8 mouse cellular contexts compared by ENCODE assay signal in genomic region chr7:143463865-143464415, GRCm38 (mm10). TPM values are rescaled to one million over a fixed set of nuclear protein-coding genes. Genes with fewer than 3 reads are reported as not detected.
A peak's percentile ranks its signal among the peaks of the same experiment; 100 is the strongest.
DNase-seq lines count a peak whose midpoint lies in the region; ATAC-seq and TF ChIP-seq lines count a peak whose summit lies in the region.

No protein-coding gene starts in this region.

- TF ChIP-seq CTCF in cerebellum, adult 2 months (IDR thresholded peaks at IDR 0.05; ENCODE audit: borderline replicate concordance, insufficient read depth, low read depth, low read length) = peak; percentile 88

- H3K9me3 ChIP-seq in intestine, embryonic 15.5 days = peaks cover 17% of the 10 kb centered on the region; the same call in 1 of the 2 replicates
- H3K9me3 ChIP-seq in limb, embryonic 12.5 days = peaks cover 29% of the 10 kb centered on the region
- peaks cover 11% of the 10 kb centered on the region for H3K9me3 ChIP-seq in neural tube, embryonic 11.5 days (ENCODE audit: control insufficient read depth, low read length)
- peaks cover 24% of the 10 kb centered on the region for H3K9me3 ChIP-seq in stomach, embryonic 16.5 days (replicated peaks; ENCODE audit: control insufficient read depth, low read length)

- WGBS in cerebellum, adult 2 months = 22% methylated on average over 11 of the region's 11 CpGs
- WGBS in intestine, embryonic 15.5 days = 33% methylated on average over 11 of the region's 11 CpGs
- WGBS in limb, embryonic 12.5 days = 32% methylated on average over 11 of the region's 11 CpGs
- WGBS in neural tube, embryonic 11.5 days = 37% methylated on average over 11 of the region's 11 CpGs
- WGBS in stomach, embryonic 16.5 days = 31% methylated on average over 11 of the region's 11 CpGs

- ATAC-seq in intestine, embryonic 15.5 days = no peak
- ATAC-seq in limb, embryonic 12.5 days (ENCODE audit: insufficient number of reproducible peaks, insufficient read depth, low FRiP score, low TSS enrichment, low read depth) = no peak
- no peak for ATAC-seq in neural tube, embryonic 11.5 days (ENCODE audit: insufficient read depth, low FRiP score, low TSS enrichment)
- no peak for ATAC-seq in stomach, embryonic 16.5 days (ENCODE audit: insufficient read depth, low FRiP score)

- TF ChIP-seq POLR2A in cerebellum, adult 2 months (IDR thresholded peaks at IDR 0.05; ENCODE audit: borderline replicate concordance, insufficient read depth, low read length) = no peak

- peaks cover 10% of the 10 kb centered on the region; the same call in 1 of the 2 replicates for H3K27me3 ChIP-seq in cerebellum, adult 2 months (ENCODE audit: control insufficient read depth, insufficient read depth, low read length)
- H3K27me3 ChIP-seq in intestine, embryonic 15.5 days (replicated peaks) = no peaks in the 10 kb centered on the region; the same call in 1 of the 2 replicates
- peaks cover 14% of the 10 kb centered on the region for H3K27me3 ChIP-seq in limb, embryonic 12.5 days
- 0 out of 2 replicates have a peak, but pooled peaks cover 4% of the 10 kb centered on the region for H3K27me3 ChIP-seq in neural tube, embryonic 11.5 days (ENCODE audit: control insufficient read depth, insufficient read depth, low read length)
- H3K27me3 ChIP-seq in stomach, embryonic 16.5 days (ENCODE audit: control insufficient read depth, insufficient read depth, low read length) = no peaks in the 10 kb centered on the region; the same call in 1 of the 2 replicates

- H3K4me1 ChIP-seq in cerebellum, adult 2 months (ENCODE audit: control insufficient read depth, insufficient read depth, low read length) = no peaks in the 10 kb centered on the region
- H3K4me1 ChIP-seq in intestine, embryonic 15.5 days (replicated peaks) = peaks cover 16% of the 10 kb centered on the region; the same call in 1 of the 2 replicates
- peaks cover 56% of the 10 kb centered on the region for H3K4me1 ChIP-seq in limb, embryonic 12.5 days (replicated peaks)
- H3K4me1 ChIP-seq in neural tube, embryonic 11.5 days (ENCODE audit: control insufficient read depth, insufficient read depth, low read length) = peaks cover 7% of the 10 kb centered on the region
- peaks cover 18% of the 10 kb centered on the region for H3K4me1 ChIP-seq in stomach, embryonic 16.5 days (ENCODE audit: control insufficient read depth, insufficient read depth, low read length)

- peak; percentile 80 to 86 for DNase-seq in left cerebral cortex, adult 18-20 months (ENCODE audit: low spot score in 2 of 2)
- no peak for DNase-seq in left cerebral cortex, adult 11 months (ENCODE audit: low spot score)
- peak; percentile 60 to 79 for DNase-seq in cerebellum, adult 2 months
- DNase-seq in gastrocnemius, postnatal 10 days = peak; percentile 87
- DNase-seq in neural tube, embryonic 11.5 days (ENCODE audit: low spot score) = peak; percentile 83

- H3K4me2 ChIP-seq in intestine, embryonic 15.5 days (replicated peaks) = 0 out of 2 replicates have a peak overlapping the region, but pooled peaks have one; percentile 28
- H3K4me2 ChIP-seq in limb, embryonic 12.5 days = peak overlapping the region; percentile 53
- H3K4me2 ChIP-seq in neural tube, embryonic 11.5 days (ENCODE audit: low read depth) = no peak overlapping the region
- 0 out of 2 replicates have a peak overlapping the region, but pooled peaks have one; percentile 72 for H3K4me2 ChIP-seq in stomach, embryonic 16.5 days (ENCODE audit: low read depth, low read length)

- no peak overlapping the region for H3K4me3 ChIP-seq in cerebellum, adult 2 months (replicated peaks; ENCODE audit: insufficient read depth, low read depth, low read length)
- no peak overlapping the region for H3K4me3 ChIP-seq in intestine, embryonic 15.5 days (replicated peaks)
- no peak overlapping the region for H3K4me3 ChIP-seq in limb, embryonic 12.5 days (replicated peaks)
- H3K4me3 ChIP-seq in neural tube, embryonic 11.5 days (ENCODE audit: low read depth, low read length) = no peak overlapping the region
- no peak overlapping the region for H3K4me3 ChIP-seq in stomach, embryonic 16.5 days (replicated peaks; ENCODE audit: low read length)

- H3K27ac ChIP-seq in cerebellum, adult 2 months (ENCODE audit: insufficient read depth, low read length) = no peak overlapping the region
- H3K27ac ChIP-seq in intestine, embryonic 15.5 days = peak overlapping the region; percentile 77
- H3K27ac ChIP-seq in limb, embryonic 12.5 days = peak overlapping the region; percentile 91
- H3K27ac ChIP-seq in neural tube, embryonic 11.5 days (ENCODE audit: low read depth, low read length) = no peak overlapping the region
- H3K27ac ChIP-seq in stomach, embryonic 16.5 days (ENCODE audit: low read length) = peak overlapping the region; percentile 67

- H3K36me3 ChIP-seq in intestine, embryonic 15.5 days = no peaks in the 10 kb centered on the region
- H3K36me3 ChIP-seq in limb, embryonic 12.5 days = peaks cover 9% of the 10 kb centered on the region; the same call in 1 of the 2 replicates
- H3K36me3 ChIP-seq in neural tube, embryonic 11.5 days (ENCODE audit: control insufficient read depth, insufficient read depth, low read length) = no peaks in the 10 kb centered on the region
- H3K36me3 ChIP-seq in stomach, embryonic 16.5 days (ENCODE audit: control insufficient read depth, insufficient read depth, low read length) = no peaks in the 10 kb centered on the region

- H3K9ac ChIP-seq in intestine, embryonic 15.5 days = no peak overlapping the region
- no peak overlapping the region for H3K9ac ChIP-seq in limb, embryonic 12.5 days (replicated peaks)
- H3K9ac ChIP-seq in neural tube, embryonic 11.5 days (ENCODE audit: low read length) = no peak overlapping the region
- H3K9ac ChIP-seq in stomach, embryonic 16.5 days (ENCODE audit: low read length) = peak overlapping the region; percentile 73; the same call in 1 of the 2 replicates

RNA-seq across cellular contexts. Expression of gene Cdkn1c, which starts 3.1 kb away (rescaled TPM):
- total RNA-seq in left cerebral cortex, adult 18-20 months (2021) = 10 to 100 TPM; 11.9 to 13.3 TPM
- 8.2 and 12.4 TPM in 2 replicates for polyA plus RNA-seq in cerebellum, adult 2 months (2012; rRNA removed)
- total RNA-seq in gastrocnemius, postnatal 10 days (2021) = 100 to 1,000 TPM; 954 to 996 TPM
- 672 and 702 TPM in 2 replicates for polyA plus RNA-seq in intestine, embryonic 15.5 days (2015; fragmentation: Nextera tagmentation; extraction: Ambion mirVana)
- polyA plus RNA-seq in limb, embryonic 12.5 days (2016; fragmentation: Nextera tagmentation; extraction: Ambion mirVana) = 1,371 and 1,459 TPM in 2 replicates
- 1,204 and 1,311 TPM in 2 replicates for polyA plus RNA-seq in neural tube, embryonic 11.5 days (2014; fragmentation: Nextera tagmentation; extraction: Ambion mirVana)
- 402 and 460 TPM in 2 replicates for polyA plus RNA-seq in stomach, embryonic 16.5 days (2015; fragmentation: Nextera tagmentation; extraction: Ambion mirVana)

RNA-seq across cellular contexts. Expression of gene Slc22a18, which starts 9.6 kb away (rescaled TPM):
- total RNA-seq in left cerebral cortex, adult 18-20 months (2021) = under 1 TPM; 0.68 to 0.86 TPM
- polyA plus RNA-seq in cerebellum, adult 2 months (2012; rRNA removed) = 0.87 and 0.90 TPM in 2 replicates
- total RNA-seq in gastrocnemius, postnatal 10 days (2021) = under 1 TPM; 0.35 to 0.54 TPM
- 11.4 and 13.4 TPM in 2 replicates for polyA plus RNA-seq in intestine, embryonic 15.5 days (2015; fragmentation: Nextera tagmentation; extraction: Ambion mirVana)
- polyA plus RNA-seq in limb, embryonic 12.5 days (2016; fragmentation: Nextera tagmentation; extraction: Ambion mirVana) = 1.3 and 1.4 TPM in 2 replicates
- 0.64 TPM in 1 of 2 replicates, not detected in the other for polyA plus RNA-seq in neural tube, embryonic 11.5 days (2014; fragmentation: Nextera tagmentation; extraction: Ambion mirVana)
- 11.3 and 15.8 TPM in 2 replicates for polyA plus RNA-seq in stomach, embryonic 16.5 days (2015; fragmentation: Nextera tagmentation; extraction: Ambion mirVana)

RNA-seq across cellular contexts. Expression of gene Phlda2, which starts 39.0 kb away (rescaled TPM):
- not detected for total RNA-seq in left cerebral cortex, adult 18-20 months (2021)
- not detected in 2 replicates for polyA plus RNA-seq in cerebellum, adult 2 months (2012; rRNA removed)
- total RNA-seq in gastrocnemius, postnatal 10 days (2021) = not detected
- 13.6 and 17.7 TPM in 2 replicates for polyA plus RNA-seq in intestine, embryonic 15.5 days (2015; fragmentation: Nextera tagmentation; extraction: Ambion mirVana)
- 13.8 and 19.2 TPM in 2 replicates for polyA plus RNA-seq in limb, embryonic 12.5 days (2016; fragmentation: Nextera tagmentation; extraction: Ambion mirVana)
- 0.85 and 1.4 TPM in 2 replicates for polyA plus RNA-seq in neural tube, embryonic 11.5 days (2014; fragmentation: Nextera tagmentation; extraction: Ambion mirVana)
- 11.2 and 12.8 TPM in 2 replicates for polyA plus RNA-seq in stomach, embryonic 16.5 days (2015; fragmentation: Nextera tagmentation; extraction: Ambion mirVana)

Comparison
In these comparisons a context has a peak if more than half of its experiments do, and no peak if none do; other contexts are left out.
1. H3K27ac ChIP-seq: peak in intestine, embryonic 15.5 days (single experiment), limb, embryonic 12.5 days (single experiment) and stomach, embryonic 16.5 days (single experiment); none in cerebellum, adult 2 months (single experiment) and neural tube, embryonic 11.5 days (single experiment).
2. RNA of gene Cdkn1c, which starts 3.1 kb away (polyA plus RNA-seq): 1,371 to 1,459 TPM in limb, embryonic 12.5 days, 1,204 to 1,311 TPM in neural tube, embryonic 11.5 days, 672 to 702 TPM in intestine, embryonic 15.5 days and 402 to 460 TPM in stomach, embryonic 16.5 days; 8.2 to 12.4 TPM in cerebellum, adult 2 months; every median in the first group is over 10 times any median in the second.